Mouse (Mus musculus): ENCODE measurements at regions not wholly inside any gene's neighbourhood (a gene's known extent, or its start where the extent isn't known, plus 50 kb on each side); places are given as distances from the start of the nearest gene placed in this dataset.

GRCm38 (mm10) chr9:84350223-84350622 is 425.3 kb downstream of the Bckdhb start:
- H3K4me1 ChIP-seq (ENCODE audit: control insufficient read depth in 1 of 2, insufficient read depth in 2 of 2, low read length in 2 of 2) = no peaks in the 10 kb centered on the region
- DNase-seq (ENCODE audit: low read depth, low spot score) = no peak
- no peak overlapping the region for H3K27ac ChIP-seq (ENCODE audit: control insufficient read depth, low read depth, low read length)
- no peaks in the 10 kb centered on the region for H3K36me3 ChIP-seq (ENCODE audit: control insufficient read depth in 1 of 2, insufficient read depth in 2 of 2, low read length in 2 of 2)
- no peak overlapping the region for H3K4me3 ChIP-seq (ENCODE audit: control insufficient read depth in 1 of 2, insufficient read depth in 1 of 2, low read depth in 2 of 2, low read length in 2 of 2)
- H3K27me3 ChIP-seq (ENCODE audit: control insufficient read depth in 1 of 2, insufficient read depth in 2 of 2, low read length in 2 of 2) = no peaks in the 10 kb centered on the region
- no peaks in the 10 kb centered on the region for H3K79me2 ChIP-seq (ENCODE audit: control insufficient read depth, insufficient read depth, low read length, poor library complexity)
- H3K9me3 ChIP-seq (replicated peaks; ENCODE audit: insufficient read depth, low read length) = no peaks in the 10 kb centered on the region
- H3K9ac ChIP-seq (ENCODE audit: control insufficient read depth, low read depth, low read length, poor library complexity, severe bottlenecking) = no peak overlapping the region
- TF ChIP-seq ZMIZ1 (IDR thresholded peaks at IDR 0.05; ENCODE audit: low read depth, low read length) (no peak), RAD21 (IDR thresholded peaks at IDR 0.05; ENCODE audit: low read depth, low read length) (no peak), CHD2 (IDR thresholded peaks at IDR 0.05; ENCODE audit: low read length) (no peak), MXI1 (IDR thresholded peaks at IDR 0.05; ENCODE audit: low read depth, low read length) (no peak), KAT2A (conservative IDR thresholded peaks at IDR 0.05; ENCODE audit: low read depth, low read length) (no peak), MAFK (IDR thresholded peaks at IDR 0.05; ENCODE audit: borderline replicate concordance, low read depth, low read length) (no peak), E2F4 (IDR thresholded peaks at IDR 0.05; ENCODE audit: borderline replicate concordance, low read depth, low read length) (no peak), GATA1 (IDR thresholded peaks at IDR 0.05; ENCODE audit: low read depth, low read length) (no peak), TAL1 (IDR thresholded peaks at IDR 0.05; ENCODE audit: low read length) (no peak), POLR2A (IDR thresholded peaks at IDR 0.05; ENCODE audit: control insufficient read depth in 1 of 2, insufficient read depth in 1 of 2, low read depth in 1 of 2, low read length in 2 of 2, poor library complexity in 1 of 2) (no peak), ZKSCAN1 (IDR thresholded peaks at IDR 0.05; ENCODE audit: low read depth, low read length) (no peak), NRF1 (IDR thresholded peaks at IDR 0.05; ENCODE audit: insufficient read depth, low read depth, low read length, poor library complexity, severe bottlenecking) (no peak), ELF1 (IDR thresholded peaks at IDR 0.05; ENCODE audit: low read depth, low read length) (no peak), SMC3 (IDR thresholded peaks at IDR 0.05; ENCODE audit: low read depth, low read length) (no peak), MAX (IDR thresholded peaks at IDR 0.05; ENCODE audit: low read length) (no peak), UBTF (IDR thresholded peaks at IDR 0.05; ENCODE audit: borderline replicate concordance, insufficient read depth, low read depth, low read length) (no peak)

GRCm38 (mm10) chr9:84354409-84354808 is 429.5 kb downstream of the Bckdhb start:
- H3K36me3 ChIP-seq (ENCODE audit: control insufficient read depth in 1 of 2, insufficient read depth in 2 of 2, low read length in 2 of 2) = no peaks in the 10 kb centered on the region
- H3K9ac ChIP-seq (ENCODE audit: control insufficient read depth, low read depth, low read length, poor library complexity, severe bottlenecking) = no peak overlapping the region
- no peaks in the 10 kb centered on the region for H3K27me3 ChIP-seq (ENCODE audit: control insufficient read depth in 1 of 2, insufficient read depth in 2 of 2, low read length in 2 of 2)
- H3K79me2 ChIP-seq (ENCODE audit: control insufficient read depth, insufficient read depth, low read length, poor library complexity) = no peaks in the 10 kb centered on the region
- H3K4me1 ChIP-seq (ENCODE audit: control insufficient read depth in 1 of 2, insufficient read depth in 2 of 2, low read length in 2 of 2) = no peaks in the 10 kb centered on the region
- TF ChIP-seq ZC3H11A (IDR thresholded peaks at IDR 0.05; ENCODE audit: low read depth, low read length) (no peak), EP300 (IDR thresholded peaks at IDR 0.05; ENCODE audit: low read depth in 1 of 2, low read length in 2 of 2) (no peak), NRF1 (IDR thresholded peaks at IDR 0.05; ENCODE audit: insufficient read depth, low read depth, low read length, poor library complexity, severe bottlenecking) (no peak), TBP (IDR thresholded peaks at IDR 0.05; ENCODE audit: low read depth, low read length) (no peak)
- no peaks in the 10 kb centered on the region for H3K9me3 ChIP-seq (replicated peaks; ENCODE audit: insufficient read depth, low read length)
- no peak for DNase-seq (ENCODE audit: low read depth, low spot score)
- H3K27ac ChIP-seq (ENCODE audit: control insufficient read depth, low read depth, low read length) = no peak overlapping the region
- no peak overlapping the region for H3K4me3 ChIP-seq (ENCODE audit: control insufficient read depth in 1 of 2, insufficient read depth in 1 of 2, low read depth in 2 of 2, low read length in 2 of 2)
